Mouse (Mus musculus) intestine, embryonic 15.5 days (tissue): ENCODE measurements around the gene Nupr1l. TPM values are rescaled to one million over a fixed set of nuclear protein-coding genes. Genes with fewer than 3 reads are reported as not detected.
A peak's percentile ranks its signal among the peaks of the same experiment; 100 is the strongest.

ENCODE experiments used
- ATAC-seq: fragments of 200-750 bp; cut with Nextera tagmentation; 2 replicates; pipeline ENCODE4 v1.8.0; 2017; ENCODE audit warnings: moderate TSS enrichment, moderate library complexity
- H3K27ac ChIP-seq: fragments of 300-500 bp; sonication (generic); 2 replicates; pipeline ENCODE4 v1.5.1; 2015; ENCODE audit warnings: mild to moderate bottlenecking, inconsistent platforms
- H3K27me3 ChIP-seq: fragments of 300-500 bp; sonication (generic); replicated peaks from 2 replicates; pipeline ENCODE4 v1.6.1; 2015; ENCODE audit warnings: inconsistent platforms
- H3K36me3 ChIP-seq: fragments of 300-500 bp; sonication (generic); 2 replicates; pipeline ENCODE4 v1.6.1; 2015; ENCODE audit warnings: inconsistent platforms
- H3K4me1 ChIP-seq: fragments of 300-500 bp; sonication (generic); replicated peaks from 2 replicates; pipeline ENCODE4 v1.6.1; 2015; ENCODE audit warnings: inconsistent platforms
- H3K4me2 ChIP-seq: fragments of 300-500 bp; sonication (generic); replicated peaks from 2 replicates; pipeline ENCODE4 v1.6.1; 2015; ENCODE audit warnings: mild to moderate bottlenecking, inconsistent platforms
- H3K4me3 ChIP-seq: fragments of 300-500 bp; sonication (generic); replicated peaks from 2 replicates; pipeline ENCODE4 v1.5.1; 2015; ENCODE audit warnings: inconsistent platforms
- H3K9ac ChIP-seq: fragments of 300-500 bp; sonication (generic); 2 replicates; pipeline ENCODE4 v1.6.1; 2015; ENCODE audit warnings: inconsistent platforms
- H3K9me3 ChIP-seq: fragments of 300-500 bp; sonication (generic); 2 replicates; pipeline ENCODE4 v1.6.1; 2016; ENCODE audit warnings: inconsistent platforms
- whole genome bisulfite sequencing: fragments of 180-500 bp; shearing (Covaris S2); methylation state at CpG from one replicate; pipeline ENCODE4 v1.1.7; 2015; 5-methylcytosine and 5-hydroxymethylcytosine counted together
- polyA plus RNA-seq: library from polyadenylated mRNA; unstranded; fragments of >200 nt; fragmentation: Nextera tagmentation; extraction: Ambion mirVana; gene quantifications from 2 replicates; pipeline ENCODE4 v1.2.1, GENCODE M21; 2015

The Nupr1l gene
- 1.8 and 1.9 TPM in 2 replicates for polyA plus RNA-seq

DNA sequence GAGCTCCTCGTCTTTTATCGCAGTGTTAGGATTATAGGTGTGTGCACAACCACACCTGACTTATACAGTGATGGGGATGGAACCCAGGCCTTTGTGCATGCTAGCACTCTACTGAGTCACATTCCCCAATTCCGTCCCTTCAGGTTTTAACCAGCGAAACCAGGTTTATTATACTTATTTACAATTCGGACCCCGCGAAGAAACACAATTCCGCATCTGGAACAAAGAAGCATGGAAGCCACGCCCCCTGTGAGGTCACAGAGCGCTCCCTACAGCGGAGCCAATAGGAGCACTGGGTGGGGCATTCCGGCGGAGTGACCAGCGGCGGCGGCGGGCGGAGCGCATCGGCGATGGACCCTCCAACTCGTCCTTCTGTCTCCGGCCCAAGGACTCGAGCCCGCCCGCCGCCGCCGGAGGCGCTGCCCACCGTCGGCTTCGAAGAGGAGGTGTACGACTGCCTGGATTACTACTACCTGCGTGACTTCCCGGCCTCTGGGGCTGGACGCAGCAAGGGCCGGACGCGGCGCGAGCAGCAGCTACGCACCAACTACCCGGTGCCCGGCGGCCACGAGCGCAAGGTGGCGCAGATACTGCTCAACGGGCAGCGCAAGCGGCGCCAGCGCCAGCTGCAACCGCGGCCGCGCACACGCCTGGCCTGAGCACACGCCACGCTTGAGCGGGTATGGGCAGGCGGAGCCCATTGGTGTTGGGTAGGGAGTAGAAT is at the start of gene Nupr1l:
Nupr1l (plus strand) TSS at position 299 of the 724 bp plus-strand sequence.
- H3K27ac ChIP-seq: peak within 1 kb of the TSS; percentile 80
- no peaks in the 10 kb centered on the region for H3K36me3 ChIP-seq
- ATAC-seq: peak; percentile 99
- peak within 1 kb of the TSS; percentile 76 for H3K9ac ChIP-seq
- no peaks in the 10 kb centered on the region; the same call in 1 of the 2 replicates for H3K27me3 ChIP-seq
- WGBS: under 1% methylated on average over 63 of the region's 63 CpGs
- peak within 1 kb of the TSS; percentile 93 for H3K4me2 ChIP-seq
- H3K9me3 ChIP-seq: no peaks in the 10 kb centered on the region
- H3K4me1 ChIP-seq: peaks cover 5% of the 10 kb centered on the region; the same call in 1 of the 2 replicates
- peak within 1 kb of the TSS; percentile 68 for H3K4me3 ChIP-seq

DNA sequence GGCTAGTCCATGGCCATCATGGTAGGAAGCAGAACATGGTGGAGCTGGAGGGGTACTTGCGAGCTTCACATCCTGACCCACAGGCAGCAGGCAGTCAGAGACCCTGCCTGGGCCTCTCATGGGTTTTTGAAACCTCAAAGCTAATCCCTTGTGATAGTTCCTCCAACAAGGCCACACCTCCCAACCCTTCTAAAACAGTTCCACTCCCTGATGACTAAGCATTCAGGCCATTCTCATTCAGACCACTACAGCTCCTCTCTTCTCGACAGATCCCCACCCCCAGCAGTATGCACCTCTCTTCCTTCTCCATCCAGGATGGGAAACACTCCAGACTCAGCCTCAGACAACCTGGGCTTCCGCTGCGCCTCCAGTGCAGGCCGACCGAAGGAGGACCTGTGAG is 46.0 kb upstream of the Nupr1l start:
- Histone ChIP-seq H3K4me3 (no peak overlapping the region), H3K9me3 (no peaks in the 10 kb centered on the region), H3K4me2 (no peak overlapping the region), H3K36me3 (peaks cover 14% of the 10 kb centered on the region), H3K9ac (no peak overlapping the region), H3K27me3 (no peaks in the 10 kb centered on the region), H3K27ac (no peak overlapping the region), H3K4me1 (no peaks in the 10 kb centered on the region)
- no peak for ATAC-seq
- WGBS: 97% methylated on average over 6 of the region's 6 CpGs

DNA sequence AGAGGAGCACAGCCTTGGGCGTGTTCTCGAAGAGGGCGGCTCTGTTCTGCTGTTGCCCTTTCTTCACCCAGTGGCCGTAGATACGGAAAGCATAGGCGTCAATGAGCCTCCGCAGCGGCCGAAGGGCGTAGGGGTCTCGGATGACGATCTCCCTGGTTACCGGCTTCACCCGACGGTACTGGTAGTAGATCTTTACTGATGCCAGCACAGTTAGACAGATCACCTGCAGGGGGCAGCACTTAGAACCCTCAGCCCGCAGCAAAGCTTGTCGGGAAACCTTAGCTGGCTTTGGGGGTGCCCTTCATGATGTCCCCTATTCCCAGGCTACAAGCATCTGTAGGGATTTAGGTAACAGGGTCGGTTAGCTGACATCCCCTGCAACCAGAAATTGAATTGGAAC is 43.9 kb upstream of the Nupr1l start:
- 14% methylated on average over 18 of the region's 18 CpGs for WGBS

DNA sequence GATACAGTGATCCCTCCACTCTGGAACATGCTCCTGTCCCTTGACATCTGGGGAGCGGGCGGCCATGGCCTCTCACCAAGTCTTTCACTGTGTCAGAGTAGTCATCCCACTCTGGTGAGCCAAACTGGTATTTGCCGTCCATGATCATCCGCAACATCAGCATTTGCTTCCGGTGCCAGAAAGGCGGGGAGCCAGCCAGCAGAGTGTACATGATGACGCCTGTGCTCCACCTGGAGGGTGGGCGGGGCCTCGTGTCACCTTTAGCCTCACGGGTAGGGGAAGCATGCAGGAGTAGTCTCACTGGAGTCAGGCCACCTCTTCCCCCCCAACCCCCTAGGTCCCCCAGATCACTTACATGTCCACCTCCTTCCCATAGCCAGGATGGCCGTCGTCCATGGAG is 42.5 kb upstream of the Nupr1l start:
- Histone ChIP-seq H3K4me1 (no peaks in the 10 kb centered on the region), H3K9ac (no peak overlapping the region), H3K9me3 (no peaks in the 10 kb centered on the region), H3K36me3 (0 out of 2 replicates have a peak, but pooled peaks cover 7% of the 10 kb centered on the region), H3K4me2 (no peak overlapping the region), H3K4me3 (no peak overlapping the region), H3K27me3 (no peaks in the 10 kb centered on the region), H3K27ac (no peak overlapping the region)
- WGBS: 83% methylated on average over 12 of the region's 12 CpGs
- ATAC-seq: no peak

More for the DNA sequence above, 43.9 kb upstream of the Nupr1l start:
- H3K9ac ChIP-seq: no peak overlapping the region
- 0 out of 2 replicates have a peak, but pooled peaks cover 8% of the 10 kb centered on the region for H3K36me3 ChIP-seq
- peak; percentile 15; the same call in 1 of the 2 replicates for ATAC-seq
- H3K27ac ChIP-seq: no peak overlapping the region
- H3K9me3 ChIP-seq: no peaks in the 10 kb centered on the region
- H3K4me2 ChIP-seq: 0 out of 2 replicates have a peak overlapping the region, but pooled peaks have one; percentile 14
- no peak overlapping the region for H3K4me3 ChIP-seq
- no peaks in the 10 kb centered on the region for H3K4me1 ChIP-seq
- H3K27me3 ChIP-seq: no peaks in the 10 kb centered on the region

DNA sequence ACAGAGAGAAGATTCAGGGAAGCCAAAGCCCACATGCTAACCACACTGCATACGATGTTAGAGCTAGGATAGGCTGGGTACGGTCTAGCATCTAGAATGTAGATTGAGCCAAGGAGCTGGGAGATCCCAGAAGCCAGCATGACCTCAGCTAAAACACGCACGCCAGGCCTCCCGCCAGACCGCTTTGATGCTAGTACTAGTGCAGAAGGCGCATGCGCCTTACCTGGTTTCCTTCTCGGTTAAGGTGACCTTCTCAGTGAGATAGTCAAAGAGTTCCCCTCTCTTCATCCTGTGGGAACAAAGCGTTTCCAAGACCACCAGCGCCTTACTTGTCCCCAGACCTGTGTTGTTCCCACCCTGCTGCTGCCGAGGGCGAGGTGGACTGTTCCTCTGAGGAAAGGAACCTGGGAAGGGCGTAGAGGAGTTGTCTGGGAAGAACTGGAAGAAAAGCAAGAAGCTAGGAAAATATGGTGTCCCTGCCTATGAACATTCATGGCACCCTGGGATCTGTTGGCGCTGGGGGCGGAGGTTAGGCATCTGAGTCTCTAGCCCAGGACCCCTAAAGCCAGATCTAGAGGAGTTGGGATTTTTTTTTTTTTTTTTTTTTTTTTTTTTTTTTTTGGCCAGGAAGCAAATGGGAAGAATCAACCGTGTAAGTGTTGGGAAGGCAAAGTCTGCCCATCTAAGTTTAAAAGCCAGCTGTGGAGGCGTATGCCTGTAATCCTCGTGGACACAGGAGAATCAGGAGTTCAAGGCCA is 38.9 kb upstream of the Nupr1l start:
- Histone ChIP-seq H3K9me3 (no peaks in the 10 kb centered on the region), H3K27ac (no peak overlapping the region), H3K9ac (no peak overlapping the region), H3K36me3 (no peaks in the 10 kb centered on the region), H3K27me3 (no peaks in the 10 kb centered on the region), H3K4me3 (no peak overlapping the region), H3K4me2 (no peak overlapping the region), H3K4me1 (no peaks in the 10 kb centered on the region)
- no peak for ATAC-seq
- WGBS: 86% methylated on average over 19 of the region's 19 CpGs

DNA sequence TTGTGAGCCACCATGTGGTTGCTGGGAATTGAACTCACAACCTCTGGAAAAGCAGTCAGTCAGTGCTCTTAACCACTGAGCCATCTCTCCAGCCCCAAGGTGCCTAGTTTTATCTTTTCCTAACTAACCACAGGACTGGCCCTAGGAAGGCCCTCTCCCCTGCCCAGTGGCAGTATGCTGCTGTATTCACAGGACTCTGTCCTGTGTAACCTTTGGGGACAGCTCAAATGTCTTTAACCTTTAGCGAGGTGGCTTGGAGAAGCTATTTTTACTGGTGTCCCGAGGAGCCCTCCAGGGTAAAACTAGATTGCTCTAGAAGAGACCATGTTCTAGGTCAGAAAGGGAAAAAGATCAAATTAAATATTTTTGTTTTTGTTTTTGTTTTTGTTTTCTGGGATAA is 37.1 kb upstream of the Nupr1l start:
- Histone ChIP-seq H3K4me3 (no peak overlapping the region), H3K9me3 (no peaks in the 10 kb centered on the region), H3K27ac (no peak overlapping the region), H3K4me2 (no peak overlapping the region), H3K9ac (no peak overlapping the region), H3K27me3 (no peaks in the 10 kb centered on the region), H3K36me3 (no peaks in the 10 kb centered on the region), H3K4me1 (no peaks in the 10 kb centered on the region)
- 83% methylated on average over 2 of the region's 2 CpGs for WGBS
- ATAC-seq: no peak

DNA sequence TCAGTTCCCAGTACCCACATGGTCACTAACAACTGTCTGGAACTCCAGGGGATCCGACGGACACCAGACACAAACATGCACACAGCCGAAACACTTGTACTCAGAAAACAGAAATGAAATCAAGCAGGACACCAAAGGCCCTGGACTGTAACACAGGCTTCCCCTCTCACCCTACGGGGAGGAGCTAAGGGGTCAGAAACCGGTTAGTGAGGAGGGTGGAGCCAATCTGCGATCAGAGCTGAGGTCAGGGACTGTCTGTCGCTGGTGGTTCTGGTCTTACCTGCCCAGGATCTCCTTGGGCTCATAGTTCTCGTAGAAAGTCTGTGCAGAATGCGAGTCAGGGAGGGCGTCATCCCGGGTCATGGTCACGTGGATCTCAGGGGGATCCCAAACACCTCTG is 34.4 kb upstream of the Nupr1l start:
- Histone ChIP-seq H3K4me3 (no peak overlapping the region), H3K36me3 (no peaks in the 10 kb centered on the region), H3K9ac (no peak overlapping the region), H3K9me3 (no peaks in the 10 kb centered on the region), H3K4me1 (no peaks in the 10 kb centered on the region), H3K27ac (no peak overlapping the region), H3K4me2 (no peak overlapping the region), H3K27me3 (no peaks in the 10 kb centered on the region)
- WGBS: 81% methylated on average over 12 of the region's 12 CpGs
- no peak for ATAC-seq

DNA sequence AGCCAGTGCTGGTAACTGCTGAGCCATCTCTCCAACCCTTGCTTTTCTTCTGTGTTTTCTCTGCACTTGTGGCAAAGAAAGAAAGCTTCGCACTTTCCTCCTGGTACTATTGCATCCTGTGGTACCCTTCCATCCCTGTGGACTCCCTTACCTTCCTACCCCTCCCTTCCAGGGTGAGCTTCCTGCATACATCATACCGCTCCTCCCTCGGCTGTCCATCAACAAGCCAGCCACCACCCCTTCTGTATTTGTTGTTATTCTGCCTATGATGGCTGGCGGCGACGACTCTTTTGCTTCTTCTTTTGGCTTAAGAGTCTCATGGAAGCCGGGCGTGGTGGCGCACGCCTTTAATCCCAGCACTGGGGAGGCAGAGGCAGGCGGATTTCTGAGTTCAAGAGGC is 33.2 kb upstream of the Nupr1l start:
- H3K36me3 ChIP-seq: no peaks in the 10 kb centered on the region
- no peaks in the 10 kb centered on the region for H3K4me1 ChIP-seq
- no peak overlapping the region for H3K27ac ChIP-seq
- WGBS: 81% methylated on average over 11 of the region's 11 CpGs
- H3K9ac ChIP-seq: no peak overlapping the region
- no peaks in the 10 kb centered on the region for H3K27me3 ChIP-seq
- H3K4me2 ChIP-seq: no peak overlapping the region
- H3K9me3 ChIP-seq: no peaks in the 10 kb centered on the region
- H3K4me3 ChIP-seq: no peak overlapping the region
- no peak for ATAC-seq

DNA sequence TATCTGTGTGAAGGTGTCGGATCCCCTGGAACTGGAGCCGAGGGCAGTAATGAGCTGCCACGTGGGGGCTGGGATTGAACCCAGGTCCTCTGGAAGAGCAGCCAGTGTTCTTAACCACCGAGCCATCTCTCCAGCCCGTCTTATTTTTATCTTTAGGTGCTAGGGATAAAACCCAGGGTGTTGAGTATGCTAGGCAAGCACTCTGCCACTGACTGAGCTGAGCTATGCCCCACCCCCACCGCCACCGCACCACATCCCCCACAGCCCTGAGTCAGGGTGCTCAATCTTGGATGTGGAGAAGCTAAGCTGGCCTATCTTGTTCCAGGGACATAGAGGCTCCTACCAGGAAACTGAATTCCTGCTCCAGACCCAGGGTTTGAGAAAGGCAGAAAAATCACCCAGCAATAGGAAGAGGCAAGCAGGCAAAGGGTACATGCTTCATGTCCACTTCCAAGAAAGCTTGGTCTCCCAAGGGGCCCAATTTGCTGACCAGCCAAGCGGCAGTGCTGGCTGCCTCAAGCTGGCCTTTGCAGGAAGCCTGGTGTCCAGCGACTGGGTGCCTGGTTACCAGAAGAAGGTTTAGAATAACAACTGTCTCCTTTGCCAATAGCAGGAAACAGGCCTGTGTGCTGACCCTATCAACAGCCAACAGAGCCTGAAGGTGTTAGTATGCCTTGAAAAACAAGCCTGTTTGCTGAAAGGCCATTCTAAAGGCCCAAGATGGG is 30.4 kb upstream of the Nupr1l start:
- no peak overlapping the region for H3K9ac ChIP-seq
- WGBS: 72% methylated on average over 9 of the region's 9 CpGs

DNA sequence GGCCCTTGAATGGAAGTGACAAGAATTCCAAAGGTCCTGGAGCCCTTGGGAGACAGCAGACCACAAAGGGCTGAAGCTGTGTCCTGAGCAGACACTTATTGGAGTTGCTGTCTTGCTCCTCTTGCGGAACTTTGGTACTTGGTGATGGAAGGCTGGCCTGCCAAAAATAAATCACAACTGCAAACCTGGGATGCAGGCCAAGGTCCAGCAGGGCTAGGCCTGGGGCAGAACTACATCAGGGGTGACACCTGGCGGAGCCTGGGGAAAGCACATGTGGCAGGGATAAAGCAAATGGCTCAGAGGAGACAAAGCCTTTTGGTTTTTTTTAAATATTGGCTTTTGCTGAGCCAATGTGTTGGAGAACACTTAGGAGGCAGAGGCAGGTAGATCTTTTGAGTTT is 29.4 kb upstream of the Nupr1l start:
- Histone ChIP-seq H3K4me2 (no peak overlapping the region), H3K4me3 (no peak overlapping the region), H3K9ac (no peak overlapping the region), H3K4me1 (no peaks in the 10 kb centered on the region), H3K27ac (no peak overlapping the region), H3K27me3 (no peaks in the 10 kb centered on the region), H3K9me3 (no peaks in the 10 kb centered on the region), H3K36me3 (peaks cover 16% of the 10 kb centered on the region)
- WGBS: 42% methylated on average over 2 of the region's 2 CpGs
- ATAC-seq: peak; percentile 74

More for the DNA sequence above, 30.4 kb upstream of the Nupr1l start:
- Histone ChIP-seq H3K27me3 (no peaks in the 10 kb centered on the region), H3K4me1 (no peaks in the 10 kb centered on the region), H3K4me3 (no peak overlapping the region), H3K9me3 (no peaks in the 10 kb centered on the region), H3K36me3 (peaks cover 11% of the 10 kb centered on the region), H3K27ac (no peak overlapping the region), H3K4me2 (no peak overlapping the region)
- ATAC-seq: no peak

DNA sequence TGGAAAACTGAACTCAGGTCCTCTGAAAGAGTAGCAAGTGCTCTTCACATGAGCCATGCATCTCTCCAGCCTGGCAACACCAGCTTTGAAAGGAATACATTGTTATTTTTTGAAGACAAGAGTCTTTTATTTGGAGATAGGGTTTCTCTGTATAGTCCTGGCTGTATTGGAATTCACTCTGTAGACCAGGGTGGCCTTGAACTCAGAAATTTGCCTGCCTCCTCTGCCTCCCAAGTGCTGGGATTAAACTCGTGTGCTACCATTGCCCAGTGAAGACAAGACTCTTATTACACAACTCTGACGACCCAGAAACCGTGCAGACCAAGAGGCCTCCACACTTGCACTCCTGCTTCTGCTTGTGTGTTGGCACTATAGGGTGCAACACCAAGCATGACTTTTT is 28.5 kb upstream of the Nupr1l start:
- no peak overlapping the region for H3K4me3 ChIP-seq
- H3K9ac ChIP-seq: no peak overlapping the region
- no peak overlapping the region for H3K4me2 ChIP-seq
- no peaks in the 10 kb centered on the region for H3K9me3 ChIP-seq
- peaks cover 16% of the 10 kb centered on the region for H3K36me3 ChIP-seq
- H3K4me1 ChIP-seq: 0 out of 2 replicates have a peak, but pooled peaks cover 3% of the 10 kb centered on the region
- H3K27me3 ChIP-seq: no peaks in the 10 kb centered on the region
- WGBS: 70% methylated on average over 3 of the region's 3 CpGs
- no peak for ATAC-seq
- no peak overlapping the region for H3K27ac ChIP-seq

DNA sequence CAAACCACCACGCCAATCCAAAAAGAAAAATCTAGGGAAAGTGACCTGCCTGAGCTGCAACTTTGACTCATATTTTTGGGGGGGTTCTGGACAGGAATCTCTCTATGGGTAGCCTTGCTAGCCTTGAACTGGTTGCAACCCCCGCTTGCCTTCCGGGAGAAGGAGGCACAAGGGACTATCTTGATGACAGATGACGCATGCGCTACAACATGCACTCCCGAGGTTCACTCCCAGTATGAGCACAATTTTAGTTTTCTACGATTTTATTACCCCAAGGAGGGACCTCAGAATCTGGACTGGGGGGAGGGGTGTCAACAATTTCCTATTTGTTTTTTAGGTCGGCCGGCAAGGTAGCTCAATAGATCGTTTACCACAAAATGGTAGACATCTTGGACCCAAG is 22.1 kb upstream of the Nupr1l start:
- Histone ChIP-seq H3K4me1 (0 out of 2 replicates have a peak, but pooled peaks cover 8% of the 10 kb centered on the region), H3K4me3 (peak overlapping the region; percentile 65), H3K27ac (no peak overlapping the region), H3K27me3 (no peaks in the 10 kb centered on the region), H3K4me2 (peak overlapping the region; percentile 68), H3K36me3 (peaks cover 11% of the 10 kb centered on the region), H3K9me3 (no peaks in the 10 kb centered on the region), H3K9ac (peak overlapping the region; percentile 79)
- 28% methylated on average over 10 of the region's 10 CpGs for WGBS
- no peak for ATAC-seq
